ENCODE assay signal across 16 mouse cellular contexts in the genomic region with DNA sequence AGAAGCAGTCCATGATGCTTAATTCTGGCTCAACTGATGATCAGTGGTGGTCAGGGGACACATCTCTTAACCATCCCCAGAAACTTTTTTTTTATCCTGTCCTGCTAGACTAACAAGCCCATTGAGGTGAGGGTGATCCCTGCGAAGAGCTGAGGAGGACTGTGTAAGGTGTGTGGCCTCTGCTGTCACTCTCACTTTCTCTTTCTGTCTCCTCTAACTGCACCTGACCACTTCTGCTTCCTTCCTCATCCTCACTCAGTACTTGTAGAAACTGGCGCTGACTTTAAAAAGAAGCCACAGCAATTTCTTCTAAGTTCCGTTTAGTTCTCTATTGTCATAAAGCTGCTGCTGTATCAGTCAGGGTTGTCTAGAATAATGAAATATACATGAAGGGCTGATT. TPM values are rescaled to one million over a fixed set of nuclear protein-coding genes. Genes with fewer than 3 reads are reported as not detected.
"Had no signal": no experiment of that assay in that cellular context is flagged by ENCODE, and none has a peak within 500 bp of the region (broad histone marks: within the 10 kb centered on the region; RNA-seq: fewer than 3 reads in every experiment).

No protein-coding gene starts in this region.

- DNase-seq: liver, postnatal 0 days; lung, adult 2 months; lung, postnatal 14 days; lung, postnatal 36 days; right cerebral cortex, postnatal 25 days; right cerebral cortex, postnatal 4 days; spleen, adult 18-20 months; thymus, adult 18-20 months; thymus, postnatal 14 days; thymus, postnatal 36 days had no signal

- ATAC-seq: liver, postnatal 0 days; lung, postnatal 0 days; midbrain, embryonic 13.5 days; midbrain, embryonic 15.5 days had no signal

RNA-seq across cellular contexts. Expression of gene Them7, which starts 39.0 kb away (rescaled TPM):
- total RNA-seq: midbrain, postnatal 0 days; monocyte, adult 5-6 weeks; neutrophil, adult 5-6 weeks had no signal

RNA-seq across cellular contexts. Expression of gene Wt1, which starts 58.8 kb away (rescaled TPM):
- total RNA-seq: midbrain, postnatal 0 days; monocyte, adult 5-6 weeks; neutrophil, adult 5-6 weeks had no signal
